Mouse (Mus musculus) 416B (cell line): ENCODE measurements around the gene Pole4.

Experiments used
- DNase-seq: peaks from one replicate; pipeline ENCODE4 v3.0.0; 2011; ENCODE audit warnings: low read depth

Gene Pole4

GRCm38 (mm10) chr6:82611049-82611448, 94.1 kb downstream of the Pole4 start:
- DNase-seq, result no peak

- DNase-seq, result no peak
Measured at GRCm38 (mm10) chr6:82609339-82609926, 95.7 kb downstream of the Pole4 start.

- DNase-seq, result peak; percentile 11
Measured at GRCm38 (mm10) chr6:82608756-82609155, 96.4 kb downstream of the Pole4 start.

GRCm38 (mm10) chr6:82604791-82605190, 100.4 kb downstream of the Pole4 start:
- no peak for DNase-seq

GRCm38 (mm10) chr6:82603665-82604064, 101.5 kb downstream of the Pole4 start:
- peak; percentile 55 for DNase-seq

GRCm38 (mm10) chr6:82603228-82603627, 101.9 kb downstream of the Pole4 start:
- no peak for DNase-seq

- DNase-seq, result no peak
Measured at GRCm38 (mm10) chr6:82595461-82596090, 109.6 kb downstream of the Pole4 start.

GRCm38 (mm10) chr6:82589387-82589786, 115.8 kb downstream of the Pole4 start:
- DNase-seq, result no peak

- no peak for DNase-seq
Measured at GRCm38 (mm10) chr6:82585396-82585795, 119.8 kb downstream of the Pole4 start.

GRCm38 (mm10) chr6:82575445-82575844, 129.7 kb downstream of the Pole4 start:
- no peak for DNase-seq
